Mouse (Mus musculus): Measurements from ENCODE around the gene Mrps18c.

- TF ChIP-seq CTCF (IDR thresholded peaks at IDR 0.05; ENCODE audit: low read depth) (no peak), EP300 (IDR thresholded peaks at IDR 0.05; ENCODE audit: low read depth) (no peak)
Observed at GRCm38 (mm10) chr5:100835862-100836538, 37.6 kb downstream of the Mrps18c start.
